Mouse (Mus musculus) kidney, postnatal 0 days (tissue): Measurements from ENCODE around the gene Qrich2. TPM values are rescaled to one million over a fixed set of nuclear protein-coding genes. Genes with fewer than 3 reads are reported as not detected.
"Not testable (repeated sequence)": the region's sequence is repeated elsewhere in the genome, so short reads cannot be mapped to it uniquely, and the experiment has no call there.

Experiments used
- ATAC-seq: fragments of 200-750 bp; cut with Nextera tagmentation; replicated peaks from 2 replicates; pipeline ENCODE4 v1.8.0; 2017; ENCODE audit warnings: low read depth, moderate number of reproducible peaks, moderate TSS enrichment, moderate library complexity; ENCODE audit not compliant: low FRiP score
- DNase-seq: peaks from one replicate; pipeline ENCODE4 v3.0.0-alpha.2; 2016; ENCODE audit warnings: low spot score
- H3K27ac ChIP-seq: fragments of 300-500 bp; sonication (generic); 2 replicates; pipeline ENCODE4 v1.5.1; 2014; ENCODE audit warnings: mild to moderate bottlenecking
- H3K27me3 ChIP-seq: fragments of 300-500 bp; sonication (generic); 2 replicates; pipeline ENCODE4 v1.6.1; 2014; ENCODE audit warnings: low read length, mixed read lengths; ENCODE audit not compliant: insufficient read depth
- H3K36me3 ChIP-seq: fragments of 300-500 bp; sonication (generic); 2 replicates; pipeline ENCODE4 v1.6.1; 2014; ENCODE audit warnings: low read length, mixed read lengths; ENCODE audit not compliant: insufficient read depth
- H3K4me1 ChIP-seq: fragments of 300-500 bp; sonication (generic); replicated peaks from 2 replicates; pipeline ENCODE4 v1.6.1; 2014; ENCODE audit warnings: antibody characterized with exemption, low read length, mixed read lengths; ENCODE audit not compliant: insufficient read depth
- H3K4me2 ChIP-seq: fragments of 300-500 bp; sonication (generic); 2 replicates; pipeline ENCODE4 v1.6.1; 2014; ENCODE audit warnings: mild to moderate bottlenecking, low read length, moderate library complexity, mixed read lengths
- H3K4me3 ChIP-seq: fragments of 300-500 bp; sonication (generic); replicated peaks from 2 replicates; pipeline ENCODE4 v1.5.1; 2014; ENCODE audit warnings: low read depth, low read length
- H3K9ac ChIP-seq: fragments of 300-500 bp; sonication (generic); 2 replicates; pipeline ENCODE4 v1.6.1; 2014; ENCODE audit warnings: low read depth, low read length
- H3K9me3 ChIP-seq: fragments of 300-500 bp; sonication (generic); replicated peaks from 2 replicates; pipeline ENCODE4 v1.6.1; 2016; ENCODE audit warnings: low read length, inconsistent platforms, mixed read lengths
- CTCF ChIP-seq: IDR thresholded peaks from 2 replicates; pipeline ENCODE4 v1.5.1; 2016; ENCODE audit warnings: antibody characterized with exemption, low read depth, mild to moderate bottlenecking, moderate library complexity
- WGBS: fragments of 180-500 bp; shearing (Covaris S2); extraction: QIAGEN DNeasy Blood & Tissue Kit; methylation state at CpG from one replicate; pipeline ENCODE4 v1.1.7; 2014; 5-methylcytosine and 5-hydroxymethylcytosine counted together
- polyA plus RNA-seq: library from polyadenylated mRNA; unstranded; fragments of >200 nt; fragmentation: Nextera tagmentation; extraction: Ambion mirVana; gene quantifications from 2 replicates; pipeline ENCODE4 v1.2.1, GENCODE M21; 2015

The Qrich2 gene
- polyA plus RNA-seq, 1 experiment from 2014 or later: 0.24 TPM

- Histone ChIP-seq H3K9me3 (no peaks in the 10 kb centered on the region), H3K4me2 (no peak overlapping the region), H3K4me1 (no peaks in the 10 kb centered on the region), H3K27me3 (no peaks in the 10 kb centered on the region), H3K27ac (no peak overlapping the region), H3K9ac (no peak overlapping the region), H3K36me3 (peaks cover 49% of the 10 kb centered on the region), H3K4me3 (no peak overlapping the region)
- TF ChIP-seq CTCF: no peak
- ATAC-seq (no peak), DNase-seq (peak; percentile 56)
- WGBS: 48% methylated on average over 4 of the region's 4 CpGs
Observed at GRCm38 (mm10) chr11:116472275-116472674, 6.2 kb upstream of the Qrich2 start.

DNA sequence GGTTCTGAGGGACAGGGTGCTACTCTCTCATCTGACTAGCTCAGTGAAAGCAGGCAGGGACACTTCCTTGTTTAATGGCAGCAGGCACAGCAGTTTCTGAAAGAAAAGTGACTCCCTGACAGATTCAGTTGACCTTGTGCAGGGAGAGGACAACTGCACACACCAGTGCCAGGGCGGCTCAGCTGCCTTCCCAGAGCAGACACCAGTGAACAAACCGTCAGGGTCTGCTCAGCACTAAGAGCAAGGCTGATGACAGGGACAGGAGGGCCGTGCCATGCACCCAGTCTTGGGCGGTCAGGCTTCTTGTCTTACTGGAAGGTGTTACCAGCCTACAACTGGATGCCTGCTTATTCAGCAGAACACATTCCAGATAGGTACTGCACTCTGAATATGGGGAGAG, 4.9 kb upstream of the Qrich2 start:
- H3K9ac ChIP-seq: no peak overlapping the region
- no peak for DNase-seq
- H3K27me3 ChIP-seq: no peaks in the 10 kb centered on the region
- no peak for TF ChIP-seq CTCF
- H3K4me1 ChIP-seq: no peaks in the 10 kb centered on the region
- no peak for ATAC-seq
- H3K36me3 ChIP-seq: peaks cover 36% of the 10 kb centered on the region
- H3K4me2 ChIP-seq: no peak overlapping the region
- WGBS: 76% methylated on average over 4 of the region's 4 CpGs
- H3K9me3 ChIP-seq: no peaks in the 10 kb centered on the region
- H3K27ac ChIP-seq: no peak overlapping the region
- no peak overlapping the region for H3K4me3 ChIP-seq

- WGBS: 81% methylated on average over 3 of the region's 3 CpGs
Observed at GRCm38 (mm10) chr11:116470249-116470648, 4.2 kb upstream of the Qrich2 start.

GRCm38 (mm10) chr11:116468338-116468737, 2.3 kb upstream of the Qrich2 start:
- WGBS: 80% methylated on average over 3 of the region's 3 CpGs
- H3K4me2 ChIP-seq, H3K27ac ChIP-seq, H3K4me3 ChIP-seq, H3K9me3 ChIP-seq, H3K9ac ChIP-seq, DNase-seq, H3K4me1 ChIP-seq, H3K27me3 ChIP-seq, ATAC-seq: not testable (repeated sequence)
- peaks cover 28% of the 10 kb centered on the region for H3K36me3 ChIP-seq

More at GRCm38 (mm10) chr11:116470249-116470648, 4.2 kb upstream of the Qrich2 start:
- H3K4me2 ChIP-seq: no peak overlapping the region
- no peaks in the 10 kb centered on the region for H3K27me3 ChIP-seq
- no peak overlapping the region for H3K27ac ChIP-seq
- H3K36me3 ChIP-seq: peaks cover 30% of the 10 kb centered on the region
- H3K9me3 ChIP-seq: no peaks in the 10 kb centered on the region
- DNase-seq (no peak), ATAC-seq (no peak)
- no peak overlapping the region for H3K9ac ChIP-seq
- H3K4me1 ChIP-seq: no peaks in the 10 kb centered on the region
- no peak overlapping the region for H3K4me3 ChIP-seq
- TF ChIP-seq CTCF: no peak

- no peak overlapping the region for H3K4me3 ChIP-seq
- H3K9ac ChIP-seq: no peak overlapping the region
- no peaks in the 10 kb centered on the region for H3K4me1 ChIP-seq
- H3K9me3 ChIP-seq: no peaks in the 10 kb centered on the region
- no peaks in the 10 kb centered on the region for H3K36me3 ChIP-seq
- H3K27ac ChIP-seq: no peak overlapping the region
- H3K4me2 ChIP-seq: no peak overlapping the region
- DNase-seq (peak; percentile 95), ATAC-seq (peak; percentile 72)
- 5% methylated on average over 2 of the region's 2 CpGs for WGBS
- no peaks in the 10 kb centered on the region for H3K27me3 ChIP-seq
- TF ChIP-seq CTCF: peak; percentile 90
Observed at GRCm38 (mm10) chr11:116463833-116464232, 2.2 kb downstream of the Qrich2 start.

DNA sequence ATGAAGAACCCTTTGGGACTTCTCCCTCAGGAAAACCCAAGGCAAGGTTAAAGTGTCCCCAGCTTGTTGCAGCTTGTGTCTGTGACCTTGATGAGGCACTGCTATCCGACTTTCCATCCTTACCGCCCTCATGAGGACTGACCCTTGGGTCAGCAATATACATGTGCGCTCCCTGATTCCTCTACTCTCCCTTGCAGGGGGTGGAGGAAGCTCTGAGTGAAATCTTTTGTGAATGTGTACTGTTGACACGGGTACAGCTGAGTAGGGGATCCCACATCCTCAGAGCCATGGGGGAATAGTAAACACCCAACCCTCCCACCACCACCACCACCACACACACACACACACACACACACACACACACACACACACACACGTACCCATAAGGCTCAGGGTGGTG, 2.7 kb downstream of the Qrich2 start:
- ATAC-seq: peak; percentile 13; the same call in 1 of the 2 replicates
- no peaks in the 10 kb centered on the region for H3K36me3 ChIP-seq
- H3K4me1 ChIP-seq: no peaks in the 10 kb centered on the region
- TF ChIP-seq CTCF: no peak
- H3K9me3 ChIP-seq: no peaks in the 10 kb centered on the region
- no peak overlapping the region for H3K9ac ChIP-seq
- no peak for DNase-seq
- no peak overlapping the region; the same call in 1 of the 2 replicates for H3K27ac ChIP-seq
- no peak overlapping the region for H3K4me2 ChIP-seq
- H3K27me3 ChIP-seq: no peaks in the 10 kb centered on the region
- H3K4me3 ChIP-seq: no peak overlapping the region
- 50% methylated on average over 5 of the region's 5 CpGs for WGBS

- DNase-seq: no peak
- H3K4me2 ChIP-seq: no peak overlapping the region
- H3K36me3 ChIP-seq: no peaks in the 10 kb centered on the region
- 68% methylated on average over 4 of the region's 4 CpGs for WGBS
- H3K9ac ChIP-seq: no peak overlapping the region
- no peak overlapping the region for H3K27ac ChIP-seq
- no peaks in the 10 kb centered on the region for H3K27me3 ChIP-seq
- no peak overlapping the region for H3K4me3 ChIP-seq
- H3K9me3 ChIP-seq: no peaks in the 10 kb centered on the region
- no peak for TF ChIP-seq CTCF
- no peak for ATAC-seq
- no peaks in the 10 kb centered on the region for H3K4me1 ChIP-seq
Observed at GRCm38 (mm10) chr11:116459786-116460185, 6.3 kb downstream of the Qrich2 start.
